Mouse (Mus musculus): ENCODE measurements at regions not wholly inside any gene's neighbourhood (a gene's known extent, or its start where the extent isn't known, plus 50 kb on each side); places are given as distances from the start of the nearest gene placed in this dataset.

DNA sequence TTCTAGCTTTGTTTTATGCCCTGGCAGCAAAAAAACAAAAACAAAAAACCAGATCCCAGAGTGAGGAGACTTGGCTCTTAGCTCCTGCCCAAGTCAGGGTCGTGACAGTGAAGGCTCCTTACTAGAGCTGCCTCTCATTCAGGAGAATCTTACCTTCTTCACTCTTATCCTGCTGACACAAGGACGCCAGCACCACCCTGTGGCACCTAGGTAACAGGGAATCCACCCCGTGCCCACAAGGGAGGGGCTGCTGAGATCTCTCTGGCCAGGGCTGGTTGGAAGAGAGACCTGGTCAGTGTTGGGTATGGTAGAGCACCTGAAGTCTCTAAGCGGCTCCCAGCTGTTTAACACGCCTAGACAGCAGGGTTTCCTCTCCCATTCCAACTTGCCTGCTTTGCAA, 139.3 kb downstream of the Cyp26a1 start:
- no peak for DNase-seq (ENCODE audit: low spot score in 2 of 2)
